Mouse (Mus musculus) v-Abl transformed pro-B cells (cell line): ENCODE data around the gene Pet100.

Experiments
- in situ Hi-C, 2 experiments: fragments of 400-800 bp; cut with MboI; formaldehyde crosslinking; loops; one replicate each; pipeline ENCODE4 v1.15.1; 2025; ENCODE audit not compliant: unreplicated experiment in 2 of 2

Gene Pet100

GRCm38 (mm10) chr8:3671980-3672491 lies 50.7 kb downstream of the Pet100 start, which contains the start of gene Fcor:
Gene Fcor (minus strand): TSS chr8:3672362.
- in situ Hi-C loops, result loop anchor here (5.0 to 10.0 kb wide), 4 partner anchors 110 to 490 kb away; partner anchors contain the start of genes A430078G23Rik (in 2 of the 2) and Pex11g (in 2 of the 2)

- in situ Hi-C loops, result loop anchor here (5.0 to 10.0 kb wide), 6 partner anchors 57 to 492 kb away; partner anchors contain the start of genes A430078G23Rik (in 2 of the 2) and Pex11g (in 2 of the 2)
Measured at GRCm38 (mm10) chr8:3674671-3675070, 53.3 kb downstream of the Pet100 start.
